Mouse (Mus musculus) kidney, postnatal 0 days (tissue): ENCODE measurements around the gene Mbd3l2. TPM values are rescaled to one million over a fixed set of nuclear protein-coding genes. Genes with fewer than 3 reads are reported as not detected.
"Not testable (repeated sequence)": the region's sequence is repeated elsewhere in the genome, so short reads cannot be mapped to it uniquely, and the experiment has no call there.

ENCODE experiments used
- ATAC-seq: fragments of 200-750 bp; cut with Nextera tagmentation; replicated peaks from 2 replicates; pipeline ENCODE4 v1.8.0; 2017; ENCODE audit warnings: low read depth, moderate number of reproducible peaks, moderate TSS enrichment, moderate library complexity; ENCODE audit not compliant: low FRiP score
- DNase-seq: peaks from one replicate; pipeline ENCODE4 v3.0.0-alpha.2; 2016; ENCODE audit warnings: low spot score
- H3K27ac ChIP-seq: fragments of 300-500 bp; sonication (generic); 2 replicates; pipeline ENCODE4 v1.5.1; 2014; ENCODE audit warnings: mild to moderate bottlenecking
- H3K27me3 ChIP-seq: fragments of 300-500 bp; sonication (generic); 2 replicates; pipeline ENCODE4 v1.6.1; 2014; ENCODE audit warnings: low read length, mixed read lengths; ENCODE audit not compliant: insufficient read depth
- H3K36me3 ChIP-seq: fragments of 300-500 bp; sonication (generic); 2 replicates; pipeline ENCODE4 v1.6.1; 2014; ENCODE audit warnings: low read length, mixed read lengths; ENCODE audit not compliant: insufficient read depth
- H3K4me1 ChIP-seq: fragments of 300-500 bp; sonication (generic); replicated peaks from 2 replicates; pipeline ENCODE4 v1.6.1; 2014; ENCODE audit warnings: antibody characterized with exemption, low read length, mixed read lengths; ENCODE audit not compliant: insufficient read depth
- H3K4me2 ChIP-seq: fragments of 300-500 bp; sonication (generic); 2 replicates; pipeline ENCODE4 v1.6.1; 2014; ENCODE audit warnings: mild to moderate bottlenecking, low read length, moderate library complexity, mixed read lengths
- H3K4me3 ChIP-seq: fragments of 300-500 bp; sonication (generic); replicated peaks from 2 replicates; pipeline ENCODE4 v1.5.1; 2014; ENCODE audit warnings: low read depth, low read length
- H3K9ac ChIP-seq: fragments of 300-500 bp; sonication (generic); 2 replicates; pipeline ENCODE4 v1.6.1; 2014; ENCODE audit warnings: low read depth, low read length
- H3K9me3 ChIP-seq: fragments of 300-500 bp; sonication (generic); replicated peaks from 2 replicates; pipeline ENCODE4 v1.6.1; 2016; ENCODE audit warnings: low read length, inconsistent platforms, mixed read lengths
- CTCF ChIP-seq: IDR thresholded peaks from 2 replicates; pipeline ENCODE4 v1.5.1; 2016; ENCODE audit warnings: antibody characterized with exemption, low read depth, mild to moderate bottlenecking, moderate library complexity
- WGBS: fragments of 180-500 bp; shearing (Covaris S2); extraction: QIAGEN DNeasy Blood & Tissue Kit; methylation state at CpG from one replicate; pipeline ENCODE4 v1.1.7; 2014; 5-methylcytosine and 5-hydroxymethylcytosine counted together
- polyA plus RNA-seq: library from polyadenylated mRNA; unstranded; fragments of >200 nt; fragmentation: Nextera tagmentation; extraction: Ambion mirVana; gene quantifications from 2 replicates; pipeline ENCODE4 v1.2.1, GENCODE M21; 2015

The Mbd3l2 gene
- not detected in 2 replicates for polyA plus RNA-seq

DNA sequence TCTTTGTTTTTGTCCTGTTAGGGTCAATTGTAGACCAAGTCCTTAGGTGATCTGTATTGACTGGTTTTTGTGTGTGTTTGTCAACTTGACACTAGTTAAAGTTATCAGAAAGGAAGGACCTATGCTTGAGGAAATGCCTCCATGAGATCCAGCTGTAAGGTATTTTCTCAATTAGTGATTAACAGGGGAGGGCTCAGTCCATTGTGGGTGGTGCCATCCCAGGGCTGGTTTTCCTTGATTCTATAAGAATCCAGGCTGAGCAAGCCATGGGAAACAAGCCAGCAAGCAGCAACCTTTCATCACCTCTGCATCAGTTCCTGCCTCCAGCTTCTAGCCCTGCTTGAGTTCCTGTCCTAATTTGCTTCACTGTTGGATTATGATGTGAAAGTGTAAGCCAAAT is at the start of gene Mbd3l2:
Gene Mbd3l2, plus strand, starts transcription at position 301 of the 400 bp plus-strand sequence.
- H3K9me3 ChIP-seq: no peaks in the 10 kb centered on the region
- H3K27me3 ChIP-seq: no peaks in the 10 kb centered on the region
- TF ChIP-seq CTCF: no peak
- H3K4me2 ChIP-seq: no peak within 1 kb of the TSS
- H3K4me1 ChIP-seq: no peaks in the 10 kb centered on the region
- H3K27ac ChIP-seq: no peak within 1 kb of the TSS
- H3K36me3 ChIP-seq: no peaks in the 10 kb centered on the region
- DNase-seq (no peak), ATAC-seq (no peak)
- no peak within 1 kb of the TSS for H3K4me3 ChIP-seq
- H3K9ac ChIP-seq: no peak within 1 kb of the TSS

DNA sequence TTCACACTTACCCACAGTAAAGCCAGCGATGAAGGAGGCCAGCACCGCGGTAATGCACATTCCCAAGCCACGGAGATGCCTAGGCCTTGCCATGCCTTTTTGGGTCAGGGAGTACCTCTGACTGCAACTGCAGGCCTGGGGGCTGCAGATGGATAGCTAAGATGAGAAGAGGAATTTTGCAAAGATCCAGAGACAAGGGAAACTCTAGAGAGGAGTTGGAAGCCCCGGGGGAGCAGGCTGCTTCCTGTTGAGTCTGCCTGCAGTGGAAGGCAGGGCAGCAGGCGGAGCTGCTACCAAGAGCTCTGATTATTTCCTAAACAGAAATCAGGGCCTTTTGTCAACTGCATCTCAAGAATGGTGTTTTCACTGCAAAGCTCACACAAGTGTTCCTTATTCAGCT is 44.7 kb upstream of the Mbd3l2 start:
- Histone ChIP-seq H3K4me2 (peak overlapping the region; percentile 31), H3K4me1 (no peaks in the 10 kb centered on the region), H3K9ac (peak overlapping the region; percentile 32; the same call in 1 of the 2 replicates), H3K27ac (peak overlapping the region; percentile 48; the same call in 1 of the 2 replicates), H3K9me3 (no peaks in the 10 kb centered on the region), H3K4me3 (0 out of 2 replicates have a peak overlapping the region, but pooled peaks have one; percentile 3), H3K27me3 (no peaks in the 10 kb centered on the region), H3K36me3 (no peaks in the 10 kb centered on the region)
- TF ChIP-seq CTCF: no peak
- WGBS: 23% methylated on average over 6 of the region's 6 CpGs
- DNase-seq: peak; percentile 44
- no peak for ATAC-seq

DNA sequence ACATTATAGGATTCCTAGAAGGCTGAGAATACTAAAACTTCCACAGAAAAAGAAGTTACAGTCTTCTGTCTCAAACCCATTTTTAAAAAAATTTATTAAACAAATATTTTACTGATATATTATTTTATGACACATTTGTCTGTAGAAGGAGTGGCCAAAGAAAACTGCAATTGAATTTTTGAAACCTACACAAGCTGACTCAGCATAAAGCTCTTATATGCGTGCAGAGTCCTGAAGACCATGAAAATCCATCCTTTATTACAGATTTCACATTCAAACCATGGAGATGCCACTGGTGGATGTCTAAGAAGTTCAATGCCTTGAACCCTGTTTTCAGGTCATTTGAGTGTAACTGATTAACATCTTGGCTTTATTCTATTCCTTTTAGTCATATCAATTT is 30.8 kb upstream of the Mbd3l2 start:
- no peak for DNase-seq
- H3K4me2 ChIP-seq: no peak overlapping the region
- ATAC-seq: no peak

DNA sequence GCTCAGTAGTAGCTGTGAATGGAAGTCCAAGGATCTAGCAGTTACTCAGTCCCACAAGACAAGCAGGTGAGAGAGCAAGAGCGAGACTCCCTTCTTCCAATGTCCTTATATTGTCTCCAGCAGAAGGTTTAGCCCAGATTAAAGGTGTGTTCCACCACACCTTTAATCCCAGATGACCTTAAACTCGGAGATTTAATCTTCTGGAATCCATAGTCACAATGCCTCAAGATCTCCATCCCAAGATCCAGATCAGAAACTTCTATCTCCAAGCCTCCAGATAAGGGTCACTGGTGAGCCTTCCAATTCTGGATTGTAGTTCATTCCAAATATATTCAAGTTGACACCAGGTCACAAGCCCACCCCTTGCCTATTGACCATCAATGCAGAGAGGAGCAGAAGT is 27.6 kb upstream of the Mbd3l2 start, which contains the start of gene Naalad2:
Gene Naalad2, minus strand, starts transcription at position 101 of the 400 bp plus-strand sequence.
- not testable (repeated sequence) for H3K4me3 ChIP-seq, H3K9ac ChIP-seq, H3K27me3 ChIP-seq, H3K4me1 ChIP-seq, ATAC-seq, H3K9me3 ChIP-seq, H3K27ac ChIP-seq, DNase-seq, H3K36me3 ChIP-seq, H3K4me2 ChIP-seq
- WGBS: 86% methylated on average over 2 of the region's 2 CpGs

More for the DNA sequence above, 30.8 kb upstream of the Mbd3l2 start:
- 82% methylated on average over 1 of the region's 1 CpGs for WGBS
- Histone ChIP-seq H3K9ac (no peak overlapping the region), H3K36me3 (no peaks in the 10 kb centered on the region), H3K27me3 (no peaks in the 10 kb centered on the region), H3K9me3 (no peaks in the 10 kb centered on the region), H3K4me3 (no peak overlapping the region), H3K4me1 (no peaks in the 10 kb centered on the region), H3K27ac (no peak overlapping the region)
- TF ChIP-seq CTCF: no peak

DNA sequence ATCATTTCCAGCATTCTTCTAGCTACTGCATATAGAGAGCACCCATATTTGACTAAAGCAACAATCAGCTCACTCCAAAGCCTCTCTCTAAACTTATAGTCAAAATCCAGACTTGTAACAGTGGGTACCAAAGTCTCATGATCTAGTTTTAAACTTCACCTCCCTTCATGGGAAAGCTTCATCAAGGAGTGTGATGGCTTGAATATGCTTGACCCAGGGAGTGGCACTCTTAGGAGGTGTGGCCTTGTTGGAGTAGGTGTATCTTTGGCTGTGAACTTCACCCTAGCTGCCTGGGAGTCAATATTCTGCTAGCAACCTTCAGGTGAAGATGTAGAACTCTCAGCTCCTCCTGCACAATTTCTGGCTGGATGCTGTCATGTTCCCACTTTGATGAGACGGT is 26.3 kb upstream of the Mbd3l2 start, which contains the start of gene Ubtfl1:
Gene Ubtfl1, plus strand, starts transcription at position 301 of the 400 bp plus-strand sequence.
- H3K9me3 ChIP-seq: no peaks in the 10 kb centered on the region
- no peaks in the 10 kb centered on the region for H3K36me3 ChIP-seq
- no peaks in the 10 kb centered on the region for H3K4me1 ChIP-seq
- H3K27me3 ChIP-seq: no peaks in the 10 kb centered on the region
- H3K27ac ChIP-seq: no peak within 1 kb of the TSS
- DNase-seq: no peak
- H3K9ac ChIP-seq: no peak within 1 kb of the TSS
- ATAC-seq: no peak
- 78% methylated on average over 1 of the region's 1 CpGs for WGBS
- H3K4me2 ChIP-seq: no peak within 1 kb of the TSS
- no peak for TF ChIP-seq CTCF
- H3K4me3 ChIP-seq: no peak within 1 kb of the TSS

DNA sequence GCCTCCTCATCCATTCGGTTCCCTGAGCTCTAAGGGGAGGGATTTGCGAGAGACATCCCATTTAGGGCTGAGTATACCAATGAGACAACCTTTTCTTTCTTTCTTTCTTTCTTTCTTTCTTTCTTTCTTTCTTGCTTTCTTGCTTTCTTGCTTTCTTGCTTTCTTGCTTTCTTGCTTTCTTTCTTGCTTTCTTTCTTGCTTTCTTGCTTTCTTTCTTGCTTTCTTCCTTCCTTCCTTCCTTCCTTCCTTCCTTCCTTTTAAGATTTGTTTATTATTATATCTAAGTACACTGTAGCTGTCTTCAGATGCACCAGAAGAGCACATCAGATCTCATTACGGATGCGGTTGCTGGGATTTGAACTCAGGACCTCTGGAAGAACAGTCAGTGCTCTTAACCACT is 18.1 kb upstream of the Mbd3l2 start:
- not testable (repeated sequence) for H3K27me3 ChIP-seq, DNase-seq, H3K4me3 ChIP-seq, H3K4me2 ChIP-seq, H3K27ac ChIP-seq, H3K36me3 ChIP-seq, H3K4me1 ChIP-seq, H3K9ac ChIP-seq, ATAC-seq, H3K9me3 ChIP-seq
- 86% methylated on average over 4 of the region's 4 CpGs for WGBS

DNA sequence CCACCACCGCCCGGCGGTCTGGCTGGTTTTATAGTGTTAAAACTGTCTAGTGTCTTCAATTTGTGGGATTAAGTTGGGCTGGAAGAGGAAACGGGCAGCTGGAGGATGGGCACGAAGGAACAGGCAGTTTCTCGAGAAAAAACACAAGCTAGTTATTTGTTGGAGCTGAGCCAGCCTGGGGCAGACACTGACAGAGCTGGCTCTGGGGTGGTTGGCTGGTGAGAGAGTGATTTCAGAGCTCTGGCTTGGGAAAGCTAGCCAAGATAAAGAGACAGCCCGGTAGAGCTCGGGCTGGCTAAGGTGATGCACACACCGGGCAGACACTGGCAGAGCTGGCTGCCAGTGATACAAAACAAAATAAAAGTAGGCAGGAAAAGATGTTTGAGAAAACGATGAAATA is 1.2 kb downstream of the Mbd3l2 start:
- H3K9me3 ChIP-seq: no peaks in the 10 kb centered on the region
- no peaks in the 10 kb centered on the region for H3K4me1 ChIP-seq
- H3K36me3 ChIP-seq: no peaks in the 10 kb centered on the region
- H3K4me3 ChIP-seq: no peak overlapping the region
- no peak overlapping the region for H3K27ac ChIP-seq
- DNase-seq (no peak), ATAC-seq (no peak)
- H3K4me2 ChIP-seq: no peak overlapping the region
- no peak overlapping the region for H3K9ac ChIP-seq
- no peaks in the 10 kb centered on the region for H3K27me3 ChIP-seq
- TF ChIP-seq CTCF: no peak
- WGBS: 82% methylated on average over 10 of the region's 10 CpGs
